Mouse (Mus musculus): ENCODE data around the gene Hist1h4k. TPM values are rescaled to one million over a fixed set of nuclear protein-coding genes. Genes with fewer than 3 reads are reported as not detected.

The Hist1h4k gene
- total and polyA plus RNA-seq, 2 experiments from 2014 or later = 0.55 to 1,132 TPM

- no peaks in the 10 kb centered on the region for H3K36me3 ChIP-seq (replicated peaks; ENCODE audit: control insufficient read depth, insufficient read depth, low read length)
- H3K4me2 ChIP-seq (ENCODE audit: low read depth, low read length) = peak overlapping the region; percentile 61
- DNase-seq (ENCODE audit: low spot score) = peak; percentile 92
- peak overlapping the region; percentile 59 for H3K9ac ChIP-seq (replicated peaks; ENCODE audit: low read depth, low read length)
- no peaks in the 10 kb centered on the region for H3K27me3 ChIP-seq (ENCODE audit: control insufficient read depth, insufficient read depth, low read length)
- H3K4me1 ChIP-seq (ENCODE audit: control insufficient read depth, insufficient read depth) = no peaks in the 10 kb centered on the region
- TF ChIP-seq CTCF (IDR thresholded peaks at IDR 0.05; ENCODE audit: low read depth) (peak; percentile 86), EP300 (IDR thresholded peaks at IDR 0.05; ENCODE audit: low read depth) (no peak)
- WGBS = under 1% methylated on average over 21 of the region's 21 CpGs
- peak overlapping the region; percentile 52 for H3K4me3 ChIP-seq (ENCODE audit: low read depth, low read length)
- H3K9me3 ChIP-seq (replicated peaks; ENCODE audit: control insufficient read depth, low read length) = no peaks in the 10 kb centered on the region
- peak overlapping the region; percentile 77 for H3K27ac ChIP-seq (ENCODE audit: low read depth)
- ATAC-seq (ENCODE audit: insufficient read depth, low read depth) = peak; percentile 74
Observed at GRCm38 (mm10) chr13:21734010-21734905, 16.0 kb downstream of the Hist1h4k start.

GRCm38 (mm10) chr13:21733466-21733865 lies 16.8 kb downstream of the Hist1h4k start:
- H3K4me2 ChIP-seq (ENCODE audit: low read depth, low read length) = no peak overlapping the region
- 84% methylated on average over 5 of the region's 5 CpGs for WGBS
- no peak overlapping the region for H3K27ac ChIP-seq (ENCODE audit: low read depth)
- no peaks in the 10 kb centered on the region for H3K36me3 ChIP-seq (replicated peaks; ENCODE audit: control insufficient read depth, insufficient read depth, low read length)
- no peak overlapping the region for H3K9ac ChIP-seq (replicated peaks; ENCODE audit: low read depth, low read length)
- no peaks in the 10 kb centered on the region for H3K4me1 ChIP-seq (ENCODE audit: control insufficient read depth, insufficient read depth)
- DNase-seq (ENCODE audit: low spot score) (no peak), ATAC-seq (ENCODE audit: insufficient read depth, low read depth) (no peak)
- H3K4me3 ChIP-seq (ENCODE audit: low read depth, low read length) = no peak overlapping the region
- no peaks in the 10 kb centered on the region for H3K27me3 ChIP-seq (ENCODE audit: control insufficient read depth, insufficient read depth, low read length)
- no peak for TF ChIP-seq CTCF (IDR thresholded peaks at IDR 0.05; ENCODE audit: low read depth)
- TF ChIP-seq EP300 (IDR thresholded peaks at IDR 0.05; ENCODE audit: low read depth) = no peak
- H3K9me3 ChIP-seq (replicated peaks; ENCODE audit: control insufficient read depth, low read length) = no peaks in the 10 kb centered on the region

GRCm38 (mm10) chr13:21729544-21729943 lies 20.8 kb downstream of the Hist1h4k start:
- no peaks in the 10 kb centered on the region for H3K36me3 ChIP-seq (replicated peaks; ENCODE audit: control insufficient read depth, insufficient read depth, low read length)
- no peaks in the 10 kb centered on the region for H3K4me1 ChIP-seq (ENCODE audit: control insufficient read depth, insufficient read depth)
- H3K27ac ChIP-seq (ENCODE audit: low read depth) = no peak overlapping the region
- no peak overlapping the region for H3K9ac ChIP-seq (replicated peaks; ENCODE audit: low read depth, low read length)
- H3K4me2 ChIP-seq (ENCODE audit: low read depth, low read length) = no peak overlapping the region
- ATAC-seq (ENCODE audit: insufficient read depth, low read depth) = no peak
- no peak overlapping the region for H3K4me3 ChIP-seq (ENCODE audit: low read depth, low read length)
- TF ChIP-seq EP300 (IDR thresholded peaks at IDR 0.05; ENCODE audit: low read depth) (no peak), CTCF (IDR thresholded peaks at IDR 0.05; ENCODE audit: low read depth) (no peak)
- no peaks in the 10 kb centered on the region for H3K27me3 ChIP-seq (ENCODE audit: control insufficient read depth, insufficient read depth, low read length)
- no peaks in the 10 kb centered on the region for H3K9me3 ChIP-seq (replicated peaks; ENCODE audit: control insufficient read depth, low read length)
- 52% methylated on average over 1 of the region's 1 CpGs for WGBS
- no peak for DNase-seq (ENCODE audit: low spot score)

GRCm38 (mm10) chr13:21727948-21728572 lies 22.2 kb downstream of the Hist1h4k start:
- WGBS = 47% methylated on average over 11 of the region's 11 CpGs
- TF ChIP-seq EP300 (IDR thresholded peaks at IDR 0.05; ENCODE audit: low read depth) (no peak), CTCF (IDR thresholded peaks at IDR 0.05; ENCODE audit: low read depth) (no peak)
- no peak overlapping the region for H3K4me3 ChIP-seq (ENCODE audit: low read depth, low read length)
- no peak overlapping the region for H3K4me2 ChIP-seq (ENCODE audit: low read depth, low read length)
- no peaks in the 10 kb centered on the region for H3K36me3 ChIP-seq (replicated peaks; ENCODE audit: control insufficient read depth, insufficient read depth, low read length)
- no peaks in the 10 kb centered on the region for H3K27me3 ChIP-seq (ENCODE audit: control insufficient read depth, insufficient read depth, low read length)
- H3K27ac ChIP-seq (ENCODE audit: low read depth) = no peak overlapping the region
- H3K9me3 ChIP-seq (replicated peaks; ENCODE audit: control insufficient read depth, low read length) = no peaks in the 10 kb centered on the region
- no peak overlapping the region for H3K9ac ChIP-seq (replicated peaks; ENCODE audit: low read depth, low read length)
- DNase-seq (ENCODE audit: low spot score) (no peak), ATAC-seq (ENCODE audit: insufficient read depth, low read depth) (no peak)
- no peaks in the 10 kb centered on the region for H3K4me1 ChIP-seq (ENCODE audit: control insufficient read depth, insufficient read depth)

GRCm38 (mm10) chr13:21722993-21723836 lies 27.1 kb downstream of the Hist1h4k start:
- H3K9ac ChIP-seq (replicated peaks; ENCODE audit: low read depth, low read length) = no peak overlapping the region
- peaks cover 14% of the 10 kb centered on the region; the same call in 1 of the 2 replicates for H3K4me1 ChIP-seq (ENCODE audit: control insufficient read depth, insufficient read depth)
- H3K36me3 ChIP-seq (replicated peaks; ENCODE audit: control insufficient read depth, insufficient read depth, low read length) = no peaks in the 10 kb centered on the region
- H3K27ac ChIP-seq (ENCODE audit: low read depth) = no peak overlapping the region
- H3K9me3 ChIP-seq (replicated peaks; ENCODE audit: control insufficient read depth, low read length) = no peaks in the 10 kb centered on the region
- ATAC-seq (ENCODE audit: insufficient read depth, low read depth) = no peak
- TF ChIP-seq CTCF (IDR thresholded peaks at IDR 0.05; ENCODE audit: low read depth) (no peak), EP300 (IDR thresholded peaks at IDR 0.05; ENCODE audit: low read depth) (no peak)
- H3K27me3 ChIP-seq (ENCODE audit: control insufficient read depth, insufficient read depth, low read length) = no peaks in the 10 kb centered on the region
- H3K4me3 ChIP-seq (ENCODE audit: low read depth, low read length) = no peak overlapping the region
- no peak for DNase-seq (ENCODE audit: low spot score)
- peak overlapping the region; percentile 66; the same call in 1 of the 2 replicates for H3K4me2 ChIP-seq (ENCODE audit: low read depth, low read length)
- whole genome bisulfite sequencing = 46% methylated on average over 5 of the region's 5 CpGs
